Comparison of ENCODE assay signal across 7 mouse cellular contexts in genomic region chr6:87981030-87981485, GRCm38 (mm10). TPM values are rescaled to one million over a fixed set of nuclear protein-coding genes. Genes with fewer than 3 reads are reported as not detected.
A peak's percentile ranks its signal among the peaks of the same experiment; 100 is the strongest.
DNase-seq lines count a peak whose midpoint lies in the region; ATAC-seq and TF ChIP-seq lines count a peak whose summit lies in the region.

No protein-coding gene starts in this region.

- TF ChIP-seq CTCF in left cerebral cortex, adult 2 months (IDR thresholded peaks at IDR 0.05) = no peak
- TF ChIP-seq CTCF in bone marrow, adult 2 months (IDR thresholded peaks at IDR 0.05; ENCODE audit: control insufficient read depth, insufficient read depth, low read length) = no peak
- TF ChIP-seq CTCF in intestine, postnatal 0 days (IDR thresholded peaks at IDR 0.05; ENCODE audit: low read depth) = no peak

- WGBS in bone marrow, adult 2 months = 1% methylated on average over 56 of the region's 56 CpGs
- under 1% methylated on average over 53 of the region's 56 CpGs for WGBS in forebrain, embryonic 10.5 days
- 2% methylated on average over 48 of the region's 56 CpGs for WGBS in intestine, postnatal 0 days
- WGBS in midbrain, embryonic 12.5 days = 0% methylated on average over 28 of the region's 56 CpGs

- ATAC-seq in intestine, postnatal 0 days = peak; percentile 26; the same call in 1 of the 2 replicates
- peak; percentile 35 for ATAC-seq in midbrain, embryonic 12.5 days (ENCODE audit: low FRiP score, low read depth)

- no peak for TF ChIP-seq POLR2A in bone marrow, adult 2 months (IDR thresholded peaks at IDR 0.05; ENCODE audit: borderline replicate concordance, control insufficient read depth, low read depth, low read length)

- H3K27me3 ChIP-seq in forebrain, embryonic 10.5 days (ENCODE audit: poor library complexity, severe bottlenecking) = no peaks in the 10 kb centered on the region
- peaks cover 23% of the 10 kb centered on the region; the same call in 1 of the 2 replicates for H3K27me3 ChIP-seq in intestine, postnatal 0 days (replicated peaks; ENCODE audit: control insufficient read depth, insufficient read depth, low read length)
- H3K27me3 ChIP-seq in midbrain, embryonic 12.5 days = no peaks in the 10 kb centered on the region

- peaks cover 42% of the 10 kb centered on the region for H3K36me3 ChIP-seq in forebrain, embryonic 10.5 days (replicated peaks)
- peaks cover 3% of the 10 kb centered on the region; the same call in 1 of the 2 replicates for H3K36me3 ChIP-seq in intestine, postnatal 0 days (ENCODE audit: control insufficient read depth, insufficient read depth)
- H3K36me3 ChIP-seq in midbrain, embryonic 12.5 days = peaks cover 22% of the 10 kb centered on the region

- peak overlapping the region; percentile 87 for H3K27ac ChIP-seq in left cerebral cortex, adult 2 months
- no peak overlapping the region; the same call in 1 of the 2 replicates for H3K27ac ChIP-seq in bone marrow, adult 2 months (ENCODE audit: control insufficient read depth, insufficient read depth, low read depth, low read length, poor library complexity)
- H3K27ac ChIP-seq in forebrain, embryonic 10.5 days = peak overlapping the region; percentile 99
- peak overlapping the region; percentile 57 for H3K27ac ChIP-seq in intestine, postnatal 0 days (ENCODE audit: low read depth, low read length)
- H3K27ac ChIP-seq in midbrain, embryonic 12.5 days (replicated peaks) = peak overlapping the region; percentile 95

- no peaks in the 10 kb centered on the region for H3K4me1 ChIP-seq in bone marrow, adult 2 months (ENCODE audit: control insufficient read depth, insufficient read depth, low read length)
- H3K4me1 ChIP-seq in forebrain, embryonic 10.5 days = peaks cover 23% of the 10 kb centered on the region
- H3K4me1 ChIP-seq in intestine, postnatal 0 days (replicated peaks; ENCODE audit: control insufficient read depth, insufficient read depth, low read length) = no peaks in the 10 kb centered on the region
- peaks cover 20% of the 10 kb centered on the region for H3K4me1 ChIP-seq in midbrain, embryonic 12.5 days

- no peaks in the 10 kb centered on the region for H3K9me3 ChIP-seq in forebrain, embryonic 10.5 days
- H3K9me3 ChIP-seq in intestine, postnatal 0 days (ENCODE audit: control insufficient read depth) = no peaks in the 10 kb centered on the region
- H3K9me3 ChIP-seq in midbrain, embryonic 12.5 days = no peaks in the 10 kb centered on the region

- intact Hi-C loops in left cerebral cortex, adult 2 months (cut with DNase I) = loop anchor here (5.0 kb wide), 3 partner anchors 69 to 144 kb away; partner anchors contain the start of genes Cnbp, Gm45140, Hmces and Isy1
- intact Hi-C loops in left cerebral cortex, postnatal 4 days (cut with DNase I) = loop anchor here (5.0 kb wide), 1 partner anchor 69 kb away; the partner anchor contains the start of gene Hmces

- peak overlapping the region; percentile 75 for H3K9ac ChIP-seq in intestine, postnatal 0 days (ENCODE audit: low read depth, low read length)
- peak overlapping the region; percentile 97 for H3K9ac ChIP-seq in midbrain, embryonic 12.5 days (replicated peaks)

- H3K4me2 ChIP-seq in intestine, postnatal 0 days (replicated peaks; ENCODE audit: low read depth) = peak overlapping the region; percentile 93
- H3K4me2 ChIP-seq in midbrain, embryonic 12.5 days (replicated peaks) = peak overlapping the region; percentile 79

- H3K4me3 ChIP-seq in left cerebral cortex, adult 2 months = peak overlapping the region; percentile 60
- H3K4me3 ChIP-seq in bone marrow, adult 2 months (replicated peaks; ENCODE audit: control insufficient read depth, low read depth, low read length) = peak overlapping the region; percentile 45
- peak overlapping the region; percentile 97 for H3K4me3 ChIP-seq in forebrain, embryonic 10.5 days
- peak overlapping the region; percentile 69 for H3K4me3 ChIP-seq in intestine, postnatal 0 days (ENCODE audit: low read depth, low read length)
- H3K4me3 ChIP-seq in midbrain, embryonic 12.5 days = peak overlapping the region; percentile 99

- DNase-seq in left cerebral cortex, adult 2 months (ENCODE audit: extremely low spot score in 1 of 2, low spot score in 2 of 2) = peak; percentile 37 to 49
- no peak for DNase-seq in left cerebral cortex, postnatal 4 days
- DNase-seq in forebrain, embryonic 10.5 days (ENCODE audit: extremely low spot score, low spot score) = peak; percentile 64
- peak; percentile 40 for DNase-seq in thymus, postnatal 14 days

RNA-seq across cellular contexts. Expression of gene H1fx, which starts 0.4 kb away (rescaled TPM):
- total RNA-seq in left cerebral cortex, adult 2 months (2021) = 10 to 100 TPM; 56.4 to 66.3 TPM
- 10 to 100 TPM; 81.6 to 87.7 TPM for total RNA-seq in left cerebral cortex, postnatal 4 days (2021)
- 4.6 and 4.8 TPM in 2 replicates for polyA plus RNA-seq in bone marrow, adult 2 months (2011; ENCODE audit: insufficient read depth, insufficient read length, low replicate concordance, missing spikeins)
- 20.1 and 20.3 TPM in 2 replicates for polyA plus RNA-seq in forebrain, embryonic 10.5 days (2016; fragmentation: Nextera tagmentation; extraction: Ambion mirVana)
- 15.4 and 17.5 TPM in 2 replicates for polyA plus RNA-seq in intestine, postnatal 0 days (2015; fragmentation: Nextera tagmentation; extraction: Ambion mirVana)
- polyA plus RNA-seq in midbrain, embryonic 12.5 days (2016; fragmentation: Nextera tagmentation; extraction: Ambion mirVana) = 81.7 and 87.7 TPM in 2 replicates

Comparison
In these comparisons a context has a peak if more than half of its experiments do, and no peak if none do; other contexts are left out.
1. H3K4me3 ChIP-seq: peak in every context shown above with its lines; median percentile 99 in midbrain, embryonic 12.5 days; 97 in forebrain, embryonic 10.5 days; 69 in intestine, postnatal 0 days; 60 in left cerebral cortex, adult 2 months; 45 in bone marrow, adult 2 months.